Mouse (Mus musculus): ENCODE data around the gene Dbf4. TPM values are rescaled to one million over a fixed set of nuclear protein-coding genes. Genes with fewer than 3 reads are reported as not detected.

Gene Dbf4
- total RNA-seq (2021) (1 to 10 TPM; 5.7 to 6.2 TPM), polyA plus RNA-seq (2012; rRNA removed) (2.1 TPM in 2 replicates)
- long read RNA-seq: 0 reads

DNA sequence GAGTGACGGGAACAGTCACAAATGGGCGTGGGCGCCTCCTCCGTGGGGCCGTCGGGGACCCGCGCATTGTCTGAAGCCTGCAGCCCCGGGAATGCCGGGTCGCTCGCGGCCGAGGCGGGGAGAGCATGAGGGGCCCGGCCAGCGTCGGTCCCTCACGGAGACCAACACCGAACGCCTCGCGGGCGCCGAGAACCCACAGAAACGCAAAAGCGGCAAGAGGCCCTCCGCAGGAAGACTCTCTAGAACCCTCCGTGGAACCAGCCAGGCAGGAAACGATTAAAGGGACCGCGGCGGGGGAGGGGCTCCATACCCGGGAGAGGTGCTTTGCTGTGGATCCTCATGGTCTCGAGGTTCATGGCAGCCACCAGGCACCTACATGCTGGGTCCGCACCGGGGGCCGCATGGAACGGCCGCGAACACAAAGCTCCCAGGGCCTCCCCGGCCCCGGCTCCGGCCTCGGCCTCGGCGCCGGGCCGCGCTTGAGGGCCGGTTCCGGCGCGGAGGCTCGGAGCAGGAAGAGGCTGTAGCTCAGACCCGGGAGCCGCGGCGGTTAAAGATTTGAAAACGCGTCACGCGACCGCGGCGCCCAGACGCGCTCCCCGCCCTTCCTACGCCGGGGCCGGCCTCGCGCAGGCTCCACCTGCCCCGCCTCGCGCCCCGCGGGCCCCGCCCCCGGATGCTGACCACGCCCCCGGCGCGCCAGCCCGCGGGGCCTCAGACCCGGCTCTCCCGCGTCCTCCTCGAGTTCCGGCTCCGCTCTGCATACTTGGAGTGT lies at the start of gene Dbf4, which contains the start of gene Slc25a40:
Gene Dbf4 (minus strand): TSS at position 560 of the 775 bp plus-strand sequence.
Gene Slc25a40 (plus strand): TSS at position 694 of the 775 bp plus-strand sequence.
- peak; percentile 97 for DNase-seq

DNA sequence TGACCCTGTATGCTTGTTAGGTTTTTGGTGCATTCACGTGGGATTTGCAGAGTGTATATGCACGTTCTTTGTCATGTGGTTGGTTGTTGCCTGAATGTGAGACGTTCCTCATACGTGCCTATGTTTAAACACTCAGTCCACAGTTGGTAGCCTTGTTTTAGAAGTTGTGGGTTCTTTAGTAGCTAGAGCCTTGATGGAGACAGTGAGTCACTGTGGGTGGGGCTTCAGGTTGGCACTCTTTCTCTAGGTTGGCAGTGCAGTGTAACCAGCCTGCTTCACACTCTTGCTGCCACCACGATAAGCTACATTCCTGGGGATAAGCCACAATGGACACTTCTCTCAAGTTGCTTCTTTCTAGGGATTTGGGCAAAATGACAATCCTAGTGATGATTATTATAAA lies 34.0 kb upstream of the Dbf4 start:
- DNase-seq: peak; percentile 41

DNA sequence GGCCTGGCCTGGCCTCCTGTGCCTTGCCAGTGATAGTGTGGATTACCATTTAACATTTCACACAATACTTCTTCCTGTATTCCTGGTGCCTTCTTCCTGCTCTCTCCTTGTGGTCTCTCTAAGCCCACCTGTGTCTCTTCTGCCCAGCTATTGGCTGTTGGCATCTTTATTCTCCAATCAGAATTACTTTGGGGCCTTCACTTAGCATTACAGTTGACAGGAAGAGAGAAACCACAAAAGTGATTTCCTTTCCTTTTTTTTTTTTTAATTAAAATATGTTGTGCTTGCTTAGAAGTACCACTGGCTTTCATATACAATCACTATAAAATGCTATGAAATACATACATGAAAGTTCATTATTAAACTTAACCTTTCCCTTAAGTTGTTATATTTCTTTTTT lies 33.0 kb upstream of the Dbf4 start:
- no peak for DNase-seq

DNA sequence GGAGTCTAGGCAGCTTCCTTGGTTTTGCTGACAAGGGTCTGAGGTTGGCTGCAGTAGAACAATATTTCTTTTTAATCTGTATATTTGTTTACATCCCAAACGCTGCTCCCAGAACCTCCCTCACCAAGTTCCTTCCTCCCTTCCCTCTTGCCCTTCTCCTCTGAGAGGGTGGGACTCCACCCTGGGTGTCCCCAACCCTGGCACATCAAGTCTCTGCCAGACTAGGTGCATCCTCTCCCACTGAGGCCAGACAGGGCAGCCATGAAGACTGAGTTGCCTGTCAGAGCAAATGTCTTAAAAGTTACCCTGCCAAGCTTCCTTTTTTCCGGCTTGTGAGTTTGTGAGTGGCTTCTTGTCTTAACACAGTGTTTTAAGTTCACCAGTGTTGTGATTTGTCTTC lies 16.6 kb upstream of the Dbf4 start:
- DNase-seq: no peak

DNA sequence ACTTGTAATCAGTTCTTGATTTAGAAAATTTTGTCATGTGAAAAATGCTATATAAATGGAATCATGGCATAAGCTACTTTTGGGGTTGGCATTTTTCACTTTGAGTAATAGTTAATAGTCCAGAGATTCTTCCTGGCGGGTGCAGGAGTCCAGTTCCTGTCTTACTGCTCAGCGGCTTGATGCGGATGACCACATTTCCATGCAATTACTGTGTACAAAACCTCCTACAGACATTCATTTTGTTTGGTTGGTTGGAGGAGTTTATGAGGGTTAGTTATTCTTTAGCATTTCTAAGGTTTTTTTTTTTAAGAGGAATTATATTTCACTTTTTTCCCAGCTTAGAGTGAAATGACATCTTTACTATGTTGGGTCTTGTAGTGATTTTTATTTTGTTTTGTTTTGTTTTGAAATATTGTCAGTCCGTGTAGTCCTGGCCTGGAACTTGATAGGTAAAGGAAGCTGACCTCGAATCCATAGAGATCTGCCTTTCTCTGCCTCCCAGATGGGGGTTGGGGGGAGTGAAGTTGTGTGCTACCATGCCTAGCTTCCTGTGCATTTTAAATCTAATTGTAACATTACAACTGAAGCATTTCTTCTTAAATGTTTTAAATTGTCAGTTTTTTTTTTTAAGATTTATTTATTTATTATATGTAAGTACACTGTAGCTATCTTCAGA lies 15.1 kb upstream of the Dbf4 start:
- no peak for DNase-seq

DNA sequence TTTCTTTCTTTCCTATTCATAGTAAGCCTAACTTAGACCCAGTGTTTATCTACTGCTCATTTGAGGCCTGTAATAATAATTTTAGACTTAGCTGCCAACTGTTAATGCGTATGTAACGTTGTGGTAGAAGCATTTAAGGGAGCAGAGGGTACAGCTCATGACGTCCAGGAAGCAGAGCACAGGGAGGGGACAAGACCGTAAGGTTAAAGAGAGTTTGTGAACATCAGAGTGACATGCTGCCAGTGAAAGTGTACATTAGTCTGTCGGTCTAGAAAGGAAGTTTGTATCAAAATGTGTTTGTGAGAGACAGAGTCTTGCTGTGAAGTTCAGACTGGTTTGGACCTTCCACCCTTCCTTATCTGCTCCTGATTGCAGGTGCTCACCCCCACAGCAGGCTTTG lies 3.4 kb upstream of the Dbf4 start:
- DNase-seq: no peak

DNA sequence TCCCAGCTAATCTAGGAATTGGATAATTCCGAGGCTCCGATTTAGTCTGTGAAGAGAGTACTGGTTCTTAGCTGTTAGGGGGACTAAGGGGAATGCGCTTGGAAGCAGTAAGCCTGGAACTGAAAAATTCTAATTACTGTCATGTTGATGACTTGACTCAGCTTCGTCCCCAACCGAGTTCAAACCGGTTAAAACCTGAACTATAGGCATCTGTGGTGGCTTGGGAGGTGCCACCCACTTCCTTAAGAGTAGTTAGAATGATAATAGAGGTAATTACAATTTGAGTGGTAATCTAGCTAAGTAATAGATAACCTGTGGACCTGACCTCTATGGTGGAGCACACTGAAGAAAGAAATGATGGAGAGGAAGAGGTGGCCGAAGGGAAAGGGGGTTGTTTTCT lies 1.6 kb upstream of the Dbf4 start:
- DNase-seq: no peak

DNA sequence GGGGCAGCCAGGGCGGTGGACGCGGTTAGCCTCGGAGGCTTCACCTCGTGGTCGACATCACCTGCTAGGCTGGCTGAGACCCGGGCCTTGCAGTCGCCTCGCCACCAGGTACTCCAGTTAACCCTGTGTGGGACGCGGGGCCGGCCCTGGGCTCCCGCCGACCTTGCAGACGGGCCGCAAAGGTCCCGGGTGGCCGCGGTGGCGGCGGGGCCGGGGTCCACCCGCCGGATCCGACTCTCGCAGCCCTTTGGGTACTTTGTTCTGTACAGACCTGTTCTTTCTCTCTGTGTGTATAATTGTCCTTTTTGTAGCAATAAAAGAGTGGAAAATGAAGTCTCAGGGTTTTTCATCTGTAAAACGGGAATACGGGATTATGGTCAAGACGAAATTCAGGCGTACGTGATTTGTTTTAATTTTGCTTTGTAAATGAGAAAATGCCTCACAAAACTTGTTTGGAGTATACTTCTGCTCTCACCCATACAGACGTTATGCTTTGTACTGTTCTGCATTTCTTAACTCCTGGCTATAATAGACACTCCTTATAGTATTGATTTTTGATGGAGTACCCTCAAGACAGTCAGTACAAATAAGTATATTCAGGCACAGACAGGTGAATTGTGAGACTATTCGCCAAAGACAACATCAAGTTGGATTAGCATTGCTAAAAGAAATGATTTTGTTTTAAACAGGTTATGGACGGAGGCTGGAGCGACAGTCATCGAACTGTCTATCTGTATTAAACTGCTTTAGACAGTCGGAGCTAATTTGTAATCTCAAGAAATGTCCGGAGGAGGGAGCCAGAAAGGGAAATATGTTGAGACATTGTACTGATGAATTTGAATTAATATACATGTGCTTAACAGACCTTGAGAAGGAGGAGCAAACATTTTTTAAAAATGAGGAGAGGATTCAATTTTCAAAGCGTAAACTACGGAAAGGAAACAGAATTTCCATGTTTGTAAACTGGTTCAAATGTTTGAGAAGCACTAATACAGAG lies 714 bp upstream of the Dbf4 start:
- no peak for DNase-seq

DNA sequence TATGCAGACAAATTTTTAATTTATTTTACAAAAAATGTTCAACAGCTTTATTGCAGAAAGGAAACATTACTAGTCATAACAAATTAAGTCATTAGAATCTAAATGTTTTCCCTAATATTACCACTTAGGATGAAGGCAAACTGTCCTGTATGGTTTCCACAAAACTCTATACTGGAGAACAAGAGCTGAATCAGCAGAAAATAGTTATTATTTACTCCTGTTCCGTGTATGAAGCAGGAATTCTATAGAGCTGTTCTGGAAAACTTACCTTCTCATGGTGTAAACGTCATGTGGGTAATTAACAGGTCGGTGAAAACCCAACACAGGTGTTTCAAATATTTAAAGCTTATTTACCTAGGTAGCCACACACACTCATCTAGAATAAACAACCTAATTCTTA lies 1.1 kb downstream of the Dbf4 start:
- no peak for DNase-seq

DNA sequence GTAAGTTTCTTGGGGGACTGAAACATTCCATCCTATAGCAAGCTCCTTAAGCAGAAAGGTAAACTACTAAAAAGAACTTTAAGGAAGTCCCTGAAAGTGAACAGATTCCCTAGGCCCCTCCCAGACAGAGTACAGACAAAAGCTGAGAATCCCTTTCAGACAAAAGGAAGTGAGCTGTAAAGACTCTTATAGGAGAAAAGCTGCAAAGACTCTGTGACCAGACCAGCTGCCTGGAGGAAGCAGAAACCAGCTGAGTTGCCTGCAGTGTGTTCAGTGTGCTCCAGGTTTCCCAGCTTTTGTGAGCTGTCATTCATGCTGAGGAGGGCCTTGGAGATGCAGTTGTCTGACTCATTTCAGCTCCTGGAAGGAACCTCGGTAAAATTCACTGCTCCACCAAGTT lies 5.1 kb downstream of the Dbf4 start:
- DNase-seq: no peak

DNA sequence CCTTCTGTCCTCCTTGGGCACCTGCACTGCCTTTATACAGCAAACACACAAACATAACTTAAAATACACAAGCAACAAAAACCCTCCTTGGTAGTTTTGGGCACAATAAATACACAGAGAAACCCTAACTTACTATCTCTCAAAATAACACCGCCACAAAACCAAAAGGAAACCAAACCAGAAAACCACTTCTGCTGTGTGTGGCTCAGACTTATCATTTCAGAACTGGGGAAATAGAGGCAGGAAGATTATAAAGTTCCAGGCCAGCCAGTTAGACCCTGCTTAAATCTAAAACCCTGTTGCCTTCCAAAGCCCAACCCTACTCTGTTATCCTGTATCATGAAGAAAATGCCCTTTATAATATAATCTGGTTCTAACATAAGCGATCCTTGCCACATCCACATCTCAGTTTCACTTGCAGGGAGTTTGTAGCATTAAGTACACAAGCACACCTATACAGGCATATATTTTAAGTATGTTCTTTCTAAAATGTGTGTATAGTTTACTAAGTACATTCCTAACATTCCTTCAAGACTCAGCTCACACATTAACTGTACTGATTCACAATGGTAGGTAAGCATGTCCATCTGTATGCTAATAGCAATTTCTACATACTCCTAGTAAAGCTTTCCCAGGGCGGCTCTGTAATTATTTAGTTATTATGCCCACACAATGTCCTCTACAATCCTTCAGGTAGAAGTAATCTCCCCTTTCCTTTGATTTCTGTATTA lies 5.7 kb downstream of the Dbf4 start:
- DNase-seq: no peak

DNA sequence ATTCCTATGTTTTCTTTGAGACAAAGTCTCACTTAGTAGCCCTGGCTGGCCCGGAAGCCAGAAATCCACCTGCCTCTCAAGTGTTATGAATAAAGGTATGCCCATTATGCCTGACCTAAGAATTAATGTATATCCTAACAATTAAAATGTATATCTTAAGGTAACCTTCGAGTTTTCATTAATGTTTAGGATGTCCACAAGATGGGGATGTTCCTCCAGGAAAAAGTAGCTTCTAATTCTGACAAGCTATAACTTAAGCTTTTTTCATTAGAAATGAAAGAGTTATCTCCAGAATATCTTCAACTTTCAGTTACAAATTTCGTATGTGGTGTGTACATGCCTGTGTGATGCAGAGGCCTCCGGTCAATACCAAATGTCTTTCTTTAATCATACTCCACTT lies 13.8 kb downstream of the Dbf4 start:
- DNase-seq: no peak

DNA sequence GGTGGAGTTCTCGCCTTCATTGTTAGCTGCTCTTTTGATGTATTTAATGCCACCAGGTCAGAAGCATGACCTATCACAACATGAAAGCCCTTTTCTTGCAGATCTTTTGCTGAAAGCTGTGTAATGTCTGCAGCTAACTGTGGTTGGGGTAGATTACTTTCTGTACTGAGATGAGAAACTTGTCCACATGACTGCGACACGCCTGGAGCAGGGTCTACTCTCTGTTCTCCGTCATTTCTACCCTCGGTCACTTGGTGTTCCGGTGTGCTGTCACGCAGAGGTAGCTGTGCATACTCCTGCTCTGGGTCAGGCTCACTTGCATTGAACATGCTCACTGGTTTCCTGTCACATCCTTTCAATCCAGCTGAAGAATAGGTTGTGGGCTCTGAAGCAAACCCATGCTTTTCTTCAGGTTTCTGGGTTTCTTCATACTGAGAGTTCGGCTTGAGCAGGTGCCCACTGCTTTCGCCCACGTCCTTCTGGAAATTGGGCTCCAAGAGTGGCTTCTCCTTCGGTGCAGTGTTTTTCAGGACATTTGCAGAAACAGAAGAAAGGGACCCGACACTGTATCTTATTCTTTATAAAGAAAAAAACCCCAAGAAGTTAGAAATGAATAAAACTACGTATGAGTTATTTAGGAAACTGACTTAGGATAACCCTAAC lies 24.8 kb downstream of the Dbf4 start:
- no peak for DNase-seq

DNA sequence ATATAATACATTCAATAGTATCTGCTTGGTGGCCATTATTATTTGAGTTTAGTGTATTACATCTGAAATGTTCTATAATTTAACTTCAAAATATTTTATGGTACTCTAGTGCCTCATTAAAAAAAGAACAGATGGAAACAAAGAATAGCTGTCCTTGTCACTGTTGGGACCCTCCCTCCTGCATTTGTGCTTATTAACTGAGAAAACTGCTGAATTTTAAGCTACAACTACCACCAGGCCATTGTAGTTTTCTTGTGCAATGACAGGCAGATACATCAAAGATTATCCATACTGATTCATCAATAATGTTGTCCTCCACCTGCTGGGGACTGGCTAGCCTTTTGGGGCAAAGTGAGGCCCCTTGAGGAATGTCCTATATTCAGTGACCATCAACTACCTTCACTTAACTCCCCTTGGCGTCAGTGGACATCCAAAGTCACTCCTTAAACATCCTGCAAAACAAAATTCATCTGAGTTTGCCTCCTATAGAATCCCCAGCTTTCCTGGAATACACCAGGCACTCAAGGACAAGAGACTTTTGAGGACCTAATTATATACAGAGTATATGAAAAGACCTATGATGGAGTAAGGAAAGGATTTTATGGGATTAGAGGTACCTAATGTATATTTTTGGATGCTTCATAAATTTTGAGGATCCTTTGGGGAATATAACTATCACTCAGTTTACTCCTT lies 28.5 kb downstream of the Dbf4 start:
- no peak for DNase-seq

DNA sequence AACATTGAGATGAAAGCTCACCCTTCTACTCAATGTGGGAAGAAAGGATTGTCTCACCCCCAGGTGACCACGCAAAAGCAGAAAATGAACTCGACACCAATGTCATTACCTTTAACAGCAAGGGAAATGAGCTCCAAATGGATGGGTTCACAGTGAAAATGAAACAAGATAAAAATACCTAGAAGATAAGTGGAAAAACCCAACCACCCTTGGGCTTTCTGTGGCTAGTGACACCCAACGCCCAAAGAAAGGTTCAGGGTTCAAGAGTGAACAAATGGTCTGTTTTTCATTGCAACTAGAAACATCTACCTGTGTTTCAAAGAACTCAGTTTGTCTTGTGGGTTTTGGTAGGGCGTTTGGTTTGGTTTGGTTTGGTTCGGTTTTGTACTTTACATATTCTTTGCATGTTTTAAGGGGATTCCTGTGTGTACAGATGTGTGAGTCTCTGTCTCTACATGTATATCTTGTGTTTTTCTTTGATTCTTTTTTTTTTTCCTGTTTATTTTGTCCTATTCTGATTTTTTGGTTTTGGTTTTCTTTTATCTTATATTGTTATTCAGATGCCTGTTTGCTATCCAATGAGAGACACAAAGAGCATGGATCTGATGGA lies 48.1 kb downstream of the Dbf4 start:
- DNase-seq: no peak

DNA sequence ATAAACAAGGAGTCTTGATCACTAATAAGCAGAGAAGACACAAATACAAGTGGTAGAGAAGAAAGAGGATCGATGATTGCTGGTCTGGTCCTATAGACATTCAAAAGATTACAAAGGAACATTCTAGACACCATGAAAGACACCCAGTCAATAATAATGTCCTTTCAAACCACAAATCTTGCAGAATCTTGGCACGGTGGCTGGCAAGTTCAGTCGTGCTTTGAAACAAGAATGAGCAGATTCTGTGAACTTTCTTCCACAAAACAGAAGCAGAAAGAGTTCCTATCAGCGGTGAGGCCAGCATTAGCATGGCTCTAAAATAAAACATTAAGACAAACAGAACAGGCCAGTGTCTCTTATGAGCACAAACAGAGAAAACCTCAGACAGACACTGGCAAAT lies 49.1 kb downstream of the Dbf4 start:
- no peak for DNase-seq

DNA sequence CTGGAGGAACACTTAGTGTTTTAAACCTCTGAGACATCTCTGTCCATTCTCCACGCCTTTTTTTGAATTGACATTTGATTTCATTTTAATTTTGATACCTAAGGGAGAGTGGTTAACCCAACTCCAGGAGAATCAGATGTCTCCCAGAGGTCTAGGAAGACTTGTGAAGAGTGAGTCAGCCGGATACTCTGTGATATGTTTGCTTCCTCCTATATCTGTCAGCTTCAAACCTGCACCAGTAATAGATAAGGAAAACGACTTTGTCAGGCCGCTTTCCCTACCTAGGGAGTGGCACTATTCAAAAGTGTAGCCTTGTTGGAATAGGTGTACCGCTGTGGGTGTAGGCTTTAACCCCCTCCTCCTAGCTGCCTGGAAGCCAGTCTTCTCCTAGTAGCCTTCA lies 53.7 kb downstream of the Dbf4 start:
- no peak for DNase-seq

DNA sequence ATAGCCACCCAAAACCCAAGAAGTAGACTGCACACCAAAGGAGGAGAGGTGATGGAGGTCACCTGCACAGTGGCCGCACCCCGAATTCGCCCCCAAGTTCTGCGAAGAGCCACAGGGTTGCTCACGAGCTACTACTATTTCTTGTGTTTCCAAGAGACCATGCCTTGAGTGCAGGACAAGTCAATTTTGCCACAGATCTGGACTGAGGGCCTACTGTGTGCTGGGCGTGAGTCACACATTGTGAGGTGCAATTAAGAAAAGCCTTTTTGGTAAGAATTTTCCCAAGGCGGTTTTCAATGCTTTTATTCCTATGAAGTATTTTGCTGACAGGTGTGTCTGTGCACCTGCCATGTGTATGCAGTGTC lies 54.2 kb downstream of the Dbf4 start:
- no peak for DNase-seq

DNA sequence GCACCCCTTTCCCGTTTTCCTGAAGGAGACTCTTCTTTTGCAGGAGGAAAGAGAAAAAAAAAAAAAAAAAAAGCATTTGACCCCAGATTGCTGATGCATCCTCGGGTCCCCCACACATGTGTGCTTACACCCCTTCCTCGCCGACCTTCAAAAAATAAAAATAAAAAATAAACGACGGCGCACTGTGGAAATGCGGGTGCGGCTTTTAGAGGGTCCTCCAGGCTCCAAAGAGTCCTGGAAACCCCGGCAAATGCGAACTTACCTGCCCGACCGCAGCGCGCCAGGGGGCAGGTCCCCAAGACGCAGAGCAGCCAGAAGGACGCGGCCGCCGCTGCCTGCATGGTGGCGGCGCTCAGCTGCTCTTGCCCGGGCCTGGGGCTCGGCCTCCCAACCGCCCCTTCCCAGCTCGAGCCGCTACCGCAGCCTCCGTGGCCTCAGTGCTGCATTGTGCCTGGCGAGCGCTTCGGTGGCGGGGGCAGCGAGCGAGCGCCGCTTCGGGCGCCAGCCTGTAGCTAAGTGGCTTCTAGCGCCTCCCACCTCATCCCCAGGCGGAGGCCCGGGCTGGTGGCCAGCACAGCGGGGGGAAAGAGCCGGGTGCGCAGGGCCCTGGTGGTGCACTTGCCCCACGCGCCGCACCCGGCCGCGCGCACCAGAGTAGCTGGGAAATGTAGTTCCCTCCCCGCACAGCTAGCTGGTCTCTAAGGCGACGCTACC lies 54.7 kb downstream of the Dbf4 start, which contains the start of gene Adam22:
Gene Adam22 (minus strand): TSS at position 547 of the 714 bp plus-strand sequence.
- peak; percentile 79 for DNase-seq

Data from adrenal gland, adult 2 months (tissue).